Mouse (Mus musculus) midbrain, postnatal 0 days (tissue): ENCODE measurements around the gene Tube1. TPM values are rescaled to one million over a fixed set of nuclear protein-coding genes. Genes with fewer than 3 reads are reported as not detected.

Experiments used
- ATAC-seq: fragments of 200-750 bp; cut with Nextera tagmentation; 2 replicates; pipeline ENCODE4 v1.8.0; 2017; ENCODE audit warnings: moderate number of reproducible peaks, mild to moderate bottlenecking, moderate TSS enrichment, moderate library complexity; ENCODE audit not compliant: low FRiP score
- DNase-seq: peaks from one replicate; pipeline ENCODE4 v3.0.0-alpha.2; 2015; ENCODE audit warnings: low spot score
- H3K27ac ChIP-seq: fragments of 300-500 bp; sonication (generic); 2 replicates; pipeline ENCODE4 v1.5.1; 2014; ENCODE audit warnings: low read depth, mild to moderate bottlenecking, low read length, mixed read lengths
- H3K27me3 ChIP-seq: fragments of 300-500 bp; sonication (generic); 2 replicates; pipeline ENCODE4 v1.6.1; 2014; ENCODE audit warnings: low read length, control low read depth, mixed read lengths; ENCODE audit not compliant: insufficient read depth
- H3K36me3 ChIP-seq: fragments of 300-500 bp; sonication (generic); 2 replicates; pipeline ENCODE4 v1.6.1; 2014; ENCODE audit warnings: low read length, control low read depth, mixed read lengths; ENCODE audit not compliant: insufficient read depth
- H3K4me1 ChIP-seq: fragments of 300-500 bp; sonication (generic); 2 replicates; pipeline ENCODE4 v1.6.1; 2014; ENCODE audit warnings: mild to moderate bottlenecking, control low read depth, antibody characterized with exemption, low read length, mixed read lengths; ENCODE audit not compliant: insufficient read depth
- H3K4me2 ChIP-seq: fragments of 300-500 bp; sonication (generic); 2 replicates; pipeline ENCODE4 v1.6.1; 2014; ENCODE audit warnings: low read depth, mild to moderate bottlenecking, low read length, mixed read lengths; ENCODE audit not compliant: poor library complexity, severe bottlenecking
- H3K4me3 ChIP-seq: fragments of 300-500 bp; sonication (generic); 2 replicates; pipeline ENCODE4 v1.5.1; 2014; ENCODE audit warnings: low read depth, mild to moderate bottlenecking, low read length, moderate library complexity
- H3K9ac ChIP-seq: fragments of 300-500 bp; sonication (generic); replicated peaks from 2 replicates; pipeline ENCODE4 v1.6.1; 2014; ENCODE audit warnings: mild to moderate bottlenecking, low read length, moderate library complexity, mixed read lengths; ENCODE audit not compliant: poor library complexity, severe bottlenecking
- H3K9me3 ChIP-seq: fragments of 300-500 bp; sonication (generic); 2 replicates; pipeline ENCODE4 v1.6.1; 2016; ENCODE audit warnings: low read length, control low read depth
- CTCF ChIP-seq: IDR thresholded peaks from 2 replicates; pipeline ENCODE4 v1.5.1; 2016; ENCODE audit warnings: antibody characterized with exemption, mild to moderate bottlenecking
- WGBS: fragments of 180-500 bp; shearing (Covaris S2); extraction: QIAGEN DNeasy Blood & Tissue Kit; methylation state at CpG from one replicate; pipeline ENCODE4 v1.1.7; 2014; 5-methylcytosine and 5-hydroxymethylcytosine counted together
- polyA plus RNA-seq: library from polyadenylated mRNA; unstranded; fragments of >200 nt; fragmentation: Nextera tagmentation; extraction: Ambion mirVana; gene quantifications from 2 replicates; pipeline ENCODE4 v1.2.1, GENCODE M21; 2015
- total RNA-seq: library from RNA; depleted of rRNA; stranded (reverse); fragments of >200 nt; gene quantifications from 2 replicates; pipeline ENCODE4 v1.2.3, GENCODE M21; 2014

The Tube1 gene
- total and polyA plus RNA-seq, 2 experiments from 2014 or later, result 2.4 to 8.6 TPM

DNA sequence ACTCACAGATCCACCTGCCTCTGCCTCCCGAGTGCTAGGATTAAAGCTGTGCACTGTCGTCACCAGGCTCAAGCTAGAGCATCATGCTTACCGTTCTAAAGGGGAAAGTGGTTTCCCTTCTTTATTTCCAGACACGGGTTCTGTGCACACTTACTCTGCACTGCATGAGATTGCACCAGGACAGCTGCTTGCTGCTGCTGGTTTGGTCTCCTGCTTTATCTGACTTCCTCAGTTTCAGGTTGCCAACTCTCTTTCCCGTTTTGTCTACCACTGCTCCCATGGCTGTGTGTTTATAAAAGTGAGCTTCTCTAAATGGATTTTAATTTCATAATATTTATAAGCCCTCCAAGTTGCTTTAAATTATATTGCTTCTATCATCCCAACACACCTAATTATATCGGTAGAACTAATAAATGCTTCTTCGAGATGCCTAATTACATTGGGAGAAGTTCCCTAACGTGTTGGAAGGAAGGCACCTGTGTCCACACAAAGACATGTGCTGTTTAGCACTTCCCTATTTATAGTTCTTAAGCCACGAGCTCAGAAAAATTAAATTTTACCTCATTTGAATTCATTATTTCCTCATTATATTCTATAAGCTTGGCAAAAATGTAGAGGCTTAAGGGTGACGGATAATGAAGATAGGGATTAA lies 24.8 kb upstream of the Tube1 start:
- ATAC-seq, result no peak
- Histone ChIP-seq H3K27me3 (no peaks in the 10 kb centered on the region), H3K36me3 (no peaks in the 10 kb centered on the region), H3K4me3 (no peak overlapping the region), H3K4me2 (no peak overlapping the region), H3K9me3 (no peaks in the 10 kb centered on the region), H3K27ac (no peak overlapping the region), H3K9ac (no peak overlapping the region), H3K4me1 (no peaks in the 10 kb centered on the region)
- TF ChIP-seq CTCF, result no peak
- no peak for DNase-seq
- 65% methylated on average over 10 of the region's 10 CpGs for WGBS

DNA sequence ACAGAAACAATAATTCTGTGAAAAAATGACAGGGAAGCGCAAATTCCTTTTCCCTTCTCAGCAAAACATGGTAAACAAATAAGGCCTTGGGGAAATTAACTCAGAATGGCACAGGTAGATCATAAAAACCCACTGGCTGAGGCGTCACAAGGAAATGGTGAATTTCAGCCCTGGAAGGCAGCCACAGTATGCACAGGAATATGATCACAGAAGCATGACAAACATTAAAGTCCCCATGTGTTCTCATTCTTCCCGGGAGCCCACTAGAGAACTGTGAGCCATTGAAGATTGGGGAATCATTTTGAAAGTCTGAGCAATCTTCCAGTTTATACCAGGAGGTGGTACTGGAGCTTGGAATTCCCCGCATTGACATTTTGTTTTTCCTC lies 24.3 kb upstream of the Tube1 start:
- Histone ChIP-seq H3K9ac (no peak overlapping the region), H3K36me3 (no peaks in the 10 kb centered on the region), H3K27me3 (no peaks in the 10 kb centered on the region), H3K4me1 (no peaks in the 10 kb centered on the region), H3K4me2 (no peak overlapping the region), H3K27ac (no peak overlapping the region), H3K9me3 (no peaks in the 10 kb centered on the region), H3K4me3 (no peak overlapping the region)
- ATAC-seq (no peak), DNase-seq (peak; percentile 42)
- WGBS, result 40% methylated on average over 4 of the region's 4 CpGs
- no peak for TF ChIP-seq CTCF

DNA sequence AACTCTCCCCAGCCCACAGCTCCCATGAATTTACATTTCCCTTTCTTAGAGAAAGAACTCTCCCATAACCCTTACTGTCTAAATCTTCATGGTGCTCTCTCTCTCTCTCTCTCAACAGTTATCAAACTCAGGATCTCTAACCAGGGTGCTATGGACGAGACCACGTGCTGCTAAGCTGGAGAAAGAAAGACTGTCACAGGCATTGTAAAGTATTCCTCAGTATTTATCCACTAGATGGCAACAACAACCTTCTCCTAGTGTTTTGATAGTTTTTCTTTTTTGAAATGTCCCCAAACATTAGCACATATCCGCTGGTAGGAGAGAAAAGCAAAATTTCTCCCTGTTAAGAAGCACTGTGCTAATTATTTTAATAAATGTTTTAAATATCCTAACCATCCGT lies 12.4 kb upstream of the Tube1 start:
- H3K4me2 ChIP-seq, result no peak overlapping the region
- no peaks in the 10 kb centered on the region for H3K4me1 ChIP-seq
- DNase-seq (peak; percentile 65), ATAC-seq (peak; percentile 70; the same call in 1 of the 2 replicates)
- peak; percentile 79 for TF ChIP-seq CTCF
- H3K9ac ChIP-seq, result no peak overlapping the region
- no peak overlapping the region for H3K4me3 ChIP-seq
- WGBS, result 39% methylated on average over 4 of the region's 4 CpGs
- H3K36me3 ChIP-seq, result no peaks in the 10 kb centered on the region
- H3K27ac ChIP-seq, result no peak overlapping the region
- H3K9me3 ChIP-seq, result no peaks in the 10 kb centered on the region
- H3K27me3 ChIP-seq, result no peaks in the 10 kb centered on the region

GRCm38 (mm10) chr10:39137766-39138165 lies 4.0 kb downstream of the Tube1 start:
- WGBS, result 94% methylated on average over 3 of the region's 3 CpGs
- DNase-seq, result no peak

GRCm38 (mm10) chr10:39138761-39139160 lies 5.0 kb downstream of the Tube1 start:
- peaks cover 12% of the 10 kb centered on the region for H3K36me3 ChIP-seq
- no peaks in the 10 kb centered on the region for H3K9me3 ChIP-seq
- no peak for TF ChIP-seq CTCF
- peaks cover 3% of the 10 kb centered on the region; the same call in 1 of the 2 replicates for H3K4me1 ChIP-seq
- H3K4me2 ChIP-seq, result no peak overlapping the region
- H3K4me3 ChIP-seq, result no peak overlapping the region
- WGBS, result 85% methylated on average over 6 of the region's 6 CpGs
- no peaks in the 10 kb centered on the region for H3K27me3 ChIP-seq
- no peak overlapping the region for H3K9ac ChIP-seq
- DNase-seq (no peak), ATAC-seq (no peak)
- no peak overlapping the region for H3K27ac ChIP-seq

More at GRCm38 (mm10) chr10:39137766-39138165, 4.0 kb downstream of the Tube1 start:
- Histone ChIP-seq H3K27me3 (no peaks in the 10 kb centered on the region), H3K4me1 (peaks cover 3% of the 10 kb centered on the region; the same call in 1 of the 2 replicates), H3K4me3 (no peak overlapping the region), H3K9me3 (no peaks in the 10 kb centered on the region), H3K4me2 (no peak overlapping the region), H3K27ac (no peak overlapping the region), H3K36me3 (peaks cover 8% of the 10 kb centered on the region), H3K9ac (no peak overlapping the region)
- ATAC-seq, result no peak
- TF ChIP-seq CTCF, result no peak

DNA sequence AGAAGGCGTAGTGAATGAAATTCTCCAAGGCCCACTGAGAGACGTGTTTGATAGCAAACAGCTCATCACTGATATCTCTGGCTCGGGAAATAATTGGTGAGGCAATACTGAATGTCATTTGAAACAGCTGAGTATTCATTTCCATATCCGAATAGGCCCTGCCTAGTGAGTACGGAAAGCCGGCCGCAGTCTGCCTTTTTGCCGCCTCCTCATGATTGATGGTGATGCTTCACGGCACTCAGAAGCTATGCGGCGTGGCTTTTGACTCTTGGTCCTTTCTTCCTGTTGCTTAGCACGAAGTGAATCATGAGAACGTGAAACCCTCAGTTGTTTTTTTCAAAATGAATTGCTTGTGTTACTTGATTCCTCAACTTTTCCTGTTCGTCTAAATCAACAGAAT lies 7.1 kb downstream of the Tube1 start:
- H3K27ac ChIP-seq, result no peak overlapping the region
- H3K4me1 ChIP-seq, result no peaks in the 10 kb centered on the region
- no peak for TF ChIP-seq CTCF
- ATAC-seq (no peak), DNase-seq (no peak)
- H3K36me3 ChIP-seq, result peaks cover 15% of the 10 kb centered on the region
- no peak overlapping the region for H3K4me3 ChIP-seq
- no peak overlapping the region for H3K9ac ChIP-seq
- H3K9me3 ChIP-seq, result no peaks in the 10 kb centered on the region
- 87% methylated on average over 14 of the region's 14 CpGs for WGBS
- H3K4me2 ChIP-seq, result no peak overlapping the region
- no peaks in the 10 kb centered on the region for H3K27me3 ChIP-seq
